Comparison of ENCODE assay signal across 13 mouse cellular contexts in the genomic region with DNA sequence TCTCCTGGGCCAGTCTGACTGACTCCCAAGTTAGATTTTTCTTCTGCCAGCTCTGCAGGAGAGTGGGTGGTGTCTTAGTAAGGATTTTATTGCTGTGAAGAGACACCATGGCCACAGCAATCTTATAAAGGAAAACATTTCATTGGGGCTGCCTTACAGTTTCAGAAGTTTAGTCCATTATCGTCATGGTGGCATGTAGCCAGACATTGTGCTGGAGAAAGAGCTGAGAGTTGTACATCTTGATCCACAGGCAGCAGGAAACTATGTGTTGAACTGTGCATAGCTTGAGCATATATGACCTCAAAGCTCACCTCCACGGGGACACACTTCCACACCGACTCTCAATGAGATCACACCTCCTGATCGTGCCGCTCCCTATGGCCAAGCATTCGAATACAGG. TPM values are rescaled to one million over a fixed set of nuclear protein-coding genes. Genes with fewer than 3 reads are reported as not detected.
"Had no signal": no experiment of that assay in that cellular context is flagged by ENCODE, and none has a peak within 500 bp of the region (broad histone marks: within the 10 kb centered on the region; RNA-seq: fewer than 3 reads in every experiment).

No protein-coding gene starts in this region.

- H3K4me1 ChIP-seq: intestine, embryonic 15.5 days; liver, embryonic 13.5 days; midbrain, embryonic 12.5 days had no signal

- ATAC-seq: intestine, embryonic 15.5 days; liver, postnatal 0 days had no signal

- H3K27ac ChIP-seq: intestine, embryonic 15.5 days; left cerebral cortex, adult 2 months; liver, embryonic 13.5 days; macrophage; midbrain, embryonic 12.5 days; stomach, postnatal 0 days had no signal

- H3K9me3 ChIP-seq: intestine, embryonic 15.5 days; liver, embryonic 13.5 days; midbrain, embryonic 12.5 days had no signal

- H3K27me3 ChIP-seq: intestine, embryonic 15.5 days; liver, embryonic 13.5 days had no signal

- DNase-seq: kidney, adult 18-20 months; liver; liver, embryonic 13.5 days; liver, postnatal 0 days; thymus, adult 2 months; thymus, postnatal 25 days had no signal

- H3K4me2 ChIP-seq: intestine, embryonic 15.5 days; liver, embryonic 13.5 days; midbrain, embryonic 12.5 days had no signal

- H3K9ac ChIP-seq: intestine, embryonic 15.5 days; liver, embryonic 13.5 days; liver, postnatal 0 days; midbrain, embryonic 12.5 days had no signal

- H3K4me3 ChIP-seq: intestine, embryonic 15.5 days; left cerebral cortex, adult 2 months; liver, embryonic 13.5 days; megakaryocyte, embryonic 14.5 days; midbrain, embryonic 12.5 days had no signal

- H3K36me3 ChIP-seq: intestine, embryonic 15.5 days; liver, embryonic 13.5 days; midbrain, embryonic 12.5 days had no signal

RNA-seq across cellular contexts. Expression of a gene that starts 8.3 kb away (rescaled TPM):
- total RNA-seq: neutrophil, adult 5-6 weeks had no signal
- polyA plus RNA-seq: liver, postnatal 0 days; macrophage had no signal
